Mouse (Mus musculus): Measurements from ENCODE around the gene Baz1a. TPM values are rescaled to one million over a fixed set of nuclear protein-coding genes. Genes with fewer than 3 reads are reported as not detected.
A peak's percentile ranks its signal among the peaks of the same experiment; 100 is the strongest.

The Baz1a gene
- polyA plus RNA-seq, 1 experiment from 2014 or later, result 21.6 TPM

- Histone ChIP-seq H3K27me3 (no peaks in the 10 kb centered on the region), H3K27ac (no peak overlapping the region), H3K4me3 (no peak overlapping the region), H3K9me3 (peaks cover 4% of the 10 kb centered on the region; the same call in 1 of the 2 replicates), H3K9ac (no peak overlapping the region), H3K36me3 (peaks cover 36% of the 10 kb centered on the region), H3K4me2 (replicated peaks) (no peak overlapping the region), H3K4me1 (no peaks in the 10 kb centered on the region)
- 93% methylated on average over 8 of the region's 8 CpGs for WGBS
- no peak for ATAC-seq (ENCODE audit: low FRiP score, low read depth)
Measured at GRCm38 (mm10) chr12:55049731-55050353, 35.7 kb upstream of the Baz1a start.

- H3K4me2 ChIP-seq (replicated peaks), result no peak overlapping the region
- 64% methylated on average over 15 of the region's 15 CpGs for WGBS
- no peak for ATAC-seq (ENCODE audit: low FRiP score, low read depth)
Measured at GRCm38 (mm10) chr12:55041011-55041410, 26.9 kb upstream of the Baz1a start.

GRCm38 (mm10) chr12:55027088-55027487 lies 12.9 kb upstream of the Baz1a start:
- no peaks in the 10 kb centered on the region for H3K36me3 ChIP-seq
- H3K4me1 ChIP-seq, result no peaks in the 10 kb centered on the region
- no peaks in the 10 kb centered on the region for H3K27me3 ChIP-seq
- no peak overlapping the region for H3K4me3 ChIP-seq
- WGBS, result 30% methylated on average over 3 of the region's 3 CpGs
- H3K4me2 ChIP-seq (replicated peaks), result no peak overlapping the region
- no peak overlapping the region for H3K9ac ChIP-seq
- H3K9me3 ChIP-seq, result no peaks in the 10 kb centered on the region
- ATAC-seq (ENCODE audit: low FRiP score, low read depth), result no peak
- no peak overlapping the region for H3K27ac ChIP-seq

More at GRCm38 (mm10) chr12:55041011-55041410, 26.9 kb upstream of the Baz1a start:
- H3K4me1 ChIP-seq, result no peaks in the 10 kb centered on the region
- no peak overlapping the region for H3K27ac ChIP-seq
- H3K9me3 ChIP-seq, result no peaks in the 10 kb centered on the region
- no peak overlapping the region for H3K9ac ChIP-seq
- no peaks in the 10 kb centered on the region for H3K27me3 ChIP-seq
- no peak overlapping the region for H3K4me3 ChIP-seq
- peaks cover 22% of the 10 kb centered on the region for H3K36me3 ChIP-seq

- Histone ChIP-seq H3K27ac (no peak overlapping the region), H3K4me3 (no peak overlapping the region), H3K9ac (no peak overlapping the region), H3K9me3 (no peaks in the 10 kb centered on the region), H3K36me3 (no peaks in the 10 kb centered on the region), H3K4me2 (replicated peaks) (no peak overlapping the region), H3K4me1 (no peaks in the 10 kb centered on the region), H3K27me3 (no peaks in the 10 kb centered on the region)
- ATAC-seq (ENCODE audit: low FRiP score, low read depth), result no peak
- WGBS, result 77% methylated on average over 2 of the region's 2 CpGs
Measured at GRCm38 (mm10) chr12:55023284-55023683, 9.1 kb upstream of the Baz1a start.

- ATAC-seq (ENCODE audit: low FRiP score, low read depth), result no peak
- peaks cover 14% of the 10 kb centered on the region for H3K4me1 ChIP-seq
- H3K27ac ChIP-seq, result no peak overlapping the region
- H3K36me3 ChIP-seq, result no peaks in the 10 kb centered on the region
- no peaks in the 10 kb centered on the region for H3K27me3 ChIP-seq
- H3K9ac ChIP-seq, result no peak overlapping the region
- WGBS, result 76% methylated on average over 7 of the region's 7 CpGs
- H3K4me2 ChIP-seq (replicated peaks), result no peak overlapping the region
- H3K4me3 ChIP-seq, result no peak overlapping the region
- H3K9me3 ChIP-seq, result no peaks in the 10 kb centered on the region
Measured at GRCm38 (mm10) chr12:55019421-55019877, 5.3 kb upstream of the Baz1a start.

GRCm38 (mm10) chr12:55017119-55017721 lies 3.1 kb upstream of the Baz1a start:
- Histone ChIP-seq H3K9ac (no peak overlapping the region), H3K27me3 (no peaks in the 10 kb centered on the region), H3K9me3 (no peaks in the 10 kb centered on the region), H3K36me3 (no peaks in the 10 kb centered on the region), H3K27ac (no peak overlapping the region), H3K4me1 (peaks cover 14% of the 10 kb centered on the region), H3K4me3 (no peak overlapping the region), H3K4me2 (replicated peaks) (0 out of 2 replicates have a peak overlapping the region, but pooled peaks have one; percentile 12)
- ATAC-seq (ENCODE audit: low FRiP score, low read depth), result no peak
- 25% methylated on average over 9 of the region's 9 CpGs for WGBS

GRCm38 (mm10) chr12:55016339-55017118 lies 2.4 kb upstream of the Baz1a start:
- H3K36me3 ChIP-seq, result no peaks in the 10 kb centered on the region

GRCm38 (mm10) chr12:55015428-55015827 lies 1.3 kb upstream of the Baz1a start:
- no peak overlapping the region for H3K9ac ChIP-seq
- H3K36me3 ChIP-seq, result no peaks in the 10 kb centered on the region
- 11% methylated on average over 5 of the region's 5 CpGs for WGBS
- H3K27me3 ChIP-seq, result no peaks in the 10 kb centered on the region
- H3K4me2 ChIP-seq (replicated peaks), result no peak overlapping the region
- peaks cover 14% of the 10 kb centered on the region for H3K4me1 ChIP-seq
- no peak overlapping the region for H3K27ac ChIP-seq
- no peaks in the 10 kb centered on the region for H3K9me3 ChIP-seq
- no peak overlapping the region for H3K4me3 ChIP-seq
- no peak for ATAC-seq (ENCODE audit: low FRiP score, low read depth)

More at GRCm38 (mm10) chr12:55016339-55017118, 2.4 kb upstream of the Baz1a start:
- WGBS, result 57% methylated on average over 8 of the region's 8 CpGs
- H3K4me3 ChIP-seq, result no peak overlapping the region
- H3K4me1 ChIP-seq, result peaks cover 14% of the 10 kb centered on the region
- no peaks in the 10 kb centered on the region for H3K9me3 ChIP-seq
- no peaks in the 10 kb centered on the region for H3K27me3 ChIP-seq
- 0 out of 2 replicates have a peak overlapping the region, but pooled peaks have one; percentile 12 for H3K4me2 ChIP-seq (replicated peaks)
- no peak overlapping the region for H3K27ac ChIP-seq
- no peak for ATAC-seq (ENCODE audit: low FRiP score, low read depth)
- no peak overlapping the region for H3K9ac ChIP-seq

- Histone ChIP-seq H3K4me1 (peaks cover 14% of the 10 kb centered on the region), H3K27me3 (no peaks in the 10 kb centered on the region), H3K4me3 (no peak overlapping the region), H3K4me2 (replicated peaks) (no peak overlapping the region), H3K9ac (no peak overlapping the region), H3K27ac (no peak overlapping the region), H3K9me3 (no peaks in the 10 kb centered on the region), H3K36me3 (no peaks in the 10 kb centered on the region)
- 79% methylated on average over 1 of the region's 1 CpGs for WGBS
- ATAC-seq (ENCODE audit: low FRiP score, low read depth), result no peak
Measured at GRCm38 (mm10) chr12:55013031-55013430, 1.1 kb downstream of the Baz1a start.

GRCm38 (mm10) chr12:55007361-55008008 lies 6.7 kb downstream of the Baz1a start:
- no peak overlapping the region for H3K27ac ChIP-seq
- WGBS, result 74% methylated on average over 14 of the region's 14 CpGs
- H3K36me3 ChIP-seq, result no peaks in the 10 kb centered on the region
- no peak overlapping the region for H3K4me3 ChIP-seq
- H3K27me3 ChIP-seq, result no peaks in the 10 kb centered on the region
- no peak for ATAC-seq (ENCODE audit: low FRiP score, low read depth)
- no peaks in the 10 kb centered on the region for H3K9me3 ChIP-seq
- no peak overlapping the region for H3K4me2 ChIP-seq (replicated peaks)
- H3K4me1 ChIP-seq, result no peaks in the 10 kb centered on the region
- no peak overlapping the region for H3K9ac ChIP-seq

GRCm38 (mm10) chr12:55006071-55006470 lies 8.1 kb downstream of the Baz1a start:
- H3K36me3 ChIP-seq, result no peaks in the 10 kb centered on the region
- WGBS, result 90% methylated on average over 7 of the region's 7 CpGs

GRCm38 (mm10) chr12:55004396-55004795 lies 9.8 kb downstream of the Baz1a start:
- H3K4me2 ChIP-seq (replicated peaks), result no peak overlapping the region
- no peak overlapping the region for H3K9ac ChIP-seq
- 93% methylated on average over 3 of the region's 3 CpGs for WGBS
- H3K27ac ChIP-seq, result no peak overlapping the region
- H3K36me3 ChIP-seq, result no peaks in the 10 kb centered on the region
- H3K4me3 ChIP-seq, result no peak overlapping the region
- no peaks in the 10 kb centered on the region for H3K4me1 ChIP-seq
- no peaks in the 10 kb centered on the region for H3K27me3 ChIP-seq
- ATAC-seq (ENCODE audit: low FRiP score, low read depth), result no peak
- H3K9me3 ChIP-seq, result no peaks in the 10 kb centered on the region

More at GRCm38 (mm10) chr12:55006071-55006470, 8.1 kb downstream of the Baz1a start:
- H3K9ac ChIP-seq, result no peak overlapping the region
- H3K9me3 ChIP-seq, result no peaks in the 10 kb centered on the region
- ATAC-seq (ENCODE audit: low FRiP score, low read depth), result no peak
- no peak overlapping the region for H3K4me2 ChIP-seq (replicated peaks)
- H3K27me3 ChIP-seq, result no peaks in the 10 kb centered on the region
- no peaks in the 10 kb centered on the region for H3K4me1 ChIP-seq
- H3K4me3 ChIP-seq, result no peak overlapping the region
- H3K27ac ChIP-seq, result no peak overlapping the region
